Mouse (Mus musculus): ENCODE measurements at regions not wholly inside any gene's neighbourhood (a gene's known extent, or its start where the extent isn't known, plus 50 kb on each side); places are given as distances from the start of the nearest gene placed in this dataset.

DNA sequence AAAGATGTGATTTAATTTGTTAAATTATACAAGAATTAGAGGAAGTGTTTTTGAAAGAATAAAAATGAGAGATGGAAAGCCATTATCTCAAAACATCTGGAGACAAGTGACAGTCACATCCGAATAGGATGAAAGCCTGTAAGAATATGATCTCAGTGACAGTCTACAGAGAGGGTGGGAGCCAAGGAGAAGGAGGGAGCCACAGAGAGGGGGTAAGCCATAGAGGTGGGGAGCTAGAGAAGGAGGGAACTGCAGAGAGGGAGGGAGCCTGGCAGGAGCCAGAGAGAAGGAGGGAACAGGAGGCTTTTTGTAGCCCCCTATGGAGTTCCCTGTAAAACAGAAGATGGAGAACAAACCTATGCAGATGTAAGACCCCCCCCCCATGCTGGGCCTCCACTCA is 438.4 kb downstream of the Atp23 start:
- TF ChIP-seq POLR2A (IDR thresholded peaks at IDR 0.05; ENCODE audit: extremely low read depth, insufficient read depth, low read length), result no peak
- no peak for TF ChIP-seq CTCF (IDR thresholded peaks at IDR 0.05; ENCODE audit: extremely low read depth, insufficient read depth, low read length)
